Mouse (Mus musculus) embryonic facial prominence, embryonic 10.5 days (tissue): Measurements from ENCODE around the gene Clns1a. TPM values are rescaled to one million over a fixed set of nuclear protein-coding genes. Genes with fewer than 3 reads are reported as not detected.

ENCODE experiments used
- DNase-seq: peaks from one replicate; pipeline ENCODE4 v3.0.0-alpha.2; 2017; ENCODE audit warnings: low spot score
- H3K27ac ChIP-seq: fragments of 300-500 bp; sonication (generic); replicated peaks from 2 replicates; pipeline ENCODE4 v1.5.1; 2016; ENCODE audit warnings: mild to moderate bottlenecking
- H3K27me3 ChIP-seq: fragments of 300-500 bp; sonication (generic); replicated peaks from 2 replicates; pipeline ENCODE4 v1.6.1; 2016; ENCODE audit warnings: low read depth, mild to moderate bottlenecking; ENCODE audit not compliant: poor library complexity, severe bottlenecking
- H3K36me3 ChIP-seq: fragments of 300-500 bp; sonication (generic); replicated peaks from 2 replicates; pipeline ENCODE4 v1.6.1; 2016; ENCODE audit warnings: mild to moderate bottlenecking, moderate library complexity
- H3K4me1 ChIP-seq: fragments of 300-500 bp; sonication (generic); 2 replicates; pipeline ENCODE4 v1.6.1; 2016
- H3K4me3 ChIP-seq: fragments of 300-500 bp; sonication (generic); 2 replicates; pipeline ENCODE4 v1.5.1; 2016; ENCODE audit warnings: mild to moderate bottlenecking, moderate library complexity
- H3K9me3 ChIP-seq: fragments of 300-500 bp; sonication (generic); 2 replicates; pipeline ENCODE4 v1.6.1; 2016; ENCODE audit warnings: mild to moderate bottlenecking
- WGBS: fragments of 180-500 bp; shearing (Covaris S2); methylation state at CpG from one replicate; pipeline ENCODE4 v1.1.7; 2016; 5-methylcytosine and 5-hydroxymethylcytosine counted together
- polyA plus RNA-seq: library from polyadenylated mRNA; unstranded; fragments of >200 nt; fragmentation: Nextera tagmentation; extraction: Ambion mirVana; gene quantifications from 2 replicates; pipeline ENCODE4 v1.2.1, GENCODE M21; 2016

Gene Clns1a
- polyA plus RNA-seq, 1 experiment from 2014 or later = 296 TPM

DNA sequence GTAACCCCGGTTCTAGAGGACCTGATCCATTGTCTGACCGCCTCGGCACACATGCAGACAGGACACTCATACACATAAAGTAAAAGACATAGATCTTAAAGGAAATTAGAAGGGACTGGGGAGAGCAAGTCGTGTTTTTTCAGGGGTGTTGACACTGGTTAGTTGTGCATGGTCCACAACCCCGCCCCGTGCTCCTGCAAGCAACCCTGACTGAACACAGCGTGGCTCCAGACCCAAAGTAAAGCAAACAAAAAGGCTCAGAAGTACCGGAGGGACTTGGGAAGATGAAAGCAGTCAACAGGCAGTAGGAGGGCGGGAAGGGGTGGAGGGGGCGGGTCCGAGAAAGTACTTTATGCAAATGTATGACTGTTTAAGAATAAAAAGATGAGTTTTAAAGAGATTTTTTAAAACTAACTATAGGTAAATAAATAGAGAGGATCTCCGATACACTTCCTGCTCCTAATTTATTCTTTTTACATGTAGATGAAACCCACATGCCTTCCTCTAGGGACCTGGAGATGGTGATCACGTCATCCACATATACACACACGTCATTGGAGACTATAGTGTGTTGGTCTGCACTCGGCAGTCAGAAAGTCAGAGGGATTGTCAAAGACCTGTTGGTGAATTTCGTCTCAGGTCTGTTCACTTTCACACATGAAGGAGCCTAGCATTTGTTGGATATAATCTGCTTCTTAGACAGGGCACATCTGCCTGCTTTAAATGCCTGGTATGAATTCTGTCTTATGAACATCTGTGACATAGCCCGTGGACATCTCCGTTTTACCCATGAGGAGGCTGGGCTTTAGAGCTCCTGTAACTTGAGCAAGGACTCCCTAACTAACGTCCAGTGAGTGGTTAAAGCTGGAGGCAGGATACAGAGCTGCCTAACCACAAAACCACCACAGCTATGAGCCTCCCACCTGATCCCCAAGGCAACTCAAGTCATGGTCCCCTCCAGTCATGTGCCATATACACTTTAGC is 53.1 kb downstream of the Clns1a start:
- H3K4me3 ChIP-seq = 0 out of 2 replicates have a peak overlapping the region, but pooled peaks have one; percentile 20
- no peak for DNase-seq
- H3K36me3 ChIP-seq = no peaks in the 10 kb centered on the region
- H3K27me3 ChIP-seq = no peaks in the 10 kb centered on the region
- WGBS = 38% methylated on average over 19 of the region's 19 CpGs
- H3K27ac ChIP-seq = peak overlapping the region; percentile 65
- H3K9me3 ChIP-seq = no peaks in the 10 kb centered on the region
- H3K4me1 ChIP-seq = peaks cover 24% of the 10 kb centered on the region

DNA sequence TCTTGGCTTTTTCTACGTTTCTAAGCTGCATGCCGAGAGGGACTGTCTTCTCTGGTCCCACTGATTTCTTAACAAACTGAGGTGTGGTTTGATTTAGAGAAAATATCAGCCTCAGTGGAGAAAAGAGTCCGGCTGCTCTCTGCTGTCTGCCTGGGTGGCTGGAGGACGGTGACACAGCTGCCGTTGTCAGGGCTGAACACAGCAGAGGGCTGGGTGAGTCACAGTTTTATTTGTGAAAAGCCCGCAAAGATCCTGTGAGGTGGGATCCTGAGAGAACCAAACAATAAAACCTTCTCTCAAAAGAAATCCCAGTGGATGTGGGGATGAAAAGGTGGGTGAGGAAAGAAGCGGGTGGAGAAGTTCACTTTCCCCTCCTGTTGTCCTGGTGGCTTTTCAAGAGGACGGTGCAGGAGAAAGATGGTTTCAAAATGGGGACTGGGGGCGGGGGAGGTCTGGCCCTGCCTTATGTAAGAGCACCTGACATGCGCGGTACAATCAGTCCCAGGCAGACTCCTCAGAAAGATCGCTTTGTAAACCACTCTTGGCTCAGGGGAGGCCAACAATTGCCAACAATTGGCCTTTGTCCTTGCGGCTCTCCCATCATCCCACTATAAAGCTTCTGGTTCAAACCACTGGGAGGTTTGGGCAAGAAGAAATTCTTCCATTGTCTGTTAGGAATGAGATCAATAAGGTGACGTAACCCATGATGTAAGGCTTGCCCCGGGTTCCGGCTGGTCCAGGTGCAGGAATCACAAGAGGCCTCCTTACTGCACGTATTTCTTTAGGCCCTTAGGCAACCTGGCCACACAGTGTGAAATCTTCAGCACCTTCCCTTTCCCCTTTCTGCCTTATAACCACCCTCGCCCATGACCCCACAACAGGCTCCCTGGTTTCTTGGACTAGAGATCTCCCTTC is 60.8 kb downstream of the Clns1a start:
- Histone ChIP-seq H3K27ac (peak overlapping the region; percentile 65), H3K36me3 (no peaks in the 10 kb centered on the region), H3K27me3 (no peaks in the 10 kb centered on the region), H3K4me3 (0 out of 2 replicates have a peak overlapping the region, but pooled peaks have one; percentile 14), H3K9me3 (no peaks in the 10 kb centered on the region), H3K4me1 (peaks cover 14% of the 10 kb centered on the region)
- WGBS = 36% methylated on average over 18 of the region's 18 CpGs
- peak; percentile 35 for DNase-seq

DNA sequence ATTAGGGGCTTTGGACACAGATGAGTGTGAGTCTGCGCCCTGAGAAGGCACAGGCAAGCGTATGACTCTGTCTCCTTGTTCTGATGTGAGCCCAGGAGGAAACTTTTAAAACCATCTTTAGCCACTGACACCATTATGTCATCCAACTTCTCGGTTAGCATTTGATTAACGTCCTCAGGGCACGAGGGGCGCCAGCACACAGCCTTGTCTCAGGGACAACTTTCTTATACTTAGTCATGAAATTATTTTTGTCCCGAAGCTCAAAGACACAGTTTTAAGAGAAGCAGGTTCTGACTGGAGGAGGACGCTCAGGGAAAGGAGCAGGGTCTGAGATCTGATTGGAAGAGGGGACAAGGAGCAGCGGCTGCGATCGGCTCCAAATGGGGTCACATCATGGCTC is 68.2 kb downstream of the Clns1a start:
- no peaks in the 10 kb centered on the region for H3K36me3 ChIP-seq
- no peaks in the 10 kb centered on the region for H3K27me3 ChIP-seq
- H3K9me3 ChIP-seq = no peaks in the 10 kb centered on the region
- 80% methylated on average over 11 of the region's 11 CpGs for WGBS
- no peak overlapping the region for H3K4me3 ChIP-seq
- no peak overlapping the region for H3K27ac ChIP-seq
- DNase-seq = no peak
- 0 out of 2 replicates have a peak, but pooled peaks cover 2% of the 10 kb centered on the region for H3K4me1 ChIP-seq

DNA sequence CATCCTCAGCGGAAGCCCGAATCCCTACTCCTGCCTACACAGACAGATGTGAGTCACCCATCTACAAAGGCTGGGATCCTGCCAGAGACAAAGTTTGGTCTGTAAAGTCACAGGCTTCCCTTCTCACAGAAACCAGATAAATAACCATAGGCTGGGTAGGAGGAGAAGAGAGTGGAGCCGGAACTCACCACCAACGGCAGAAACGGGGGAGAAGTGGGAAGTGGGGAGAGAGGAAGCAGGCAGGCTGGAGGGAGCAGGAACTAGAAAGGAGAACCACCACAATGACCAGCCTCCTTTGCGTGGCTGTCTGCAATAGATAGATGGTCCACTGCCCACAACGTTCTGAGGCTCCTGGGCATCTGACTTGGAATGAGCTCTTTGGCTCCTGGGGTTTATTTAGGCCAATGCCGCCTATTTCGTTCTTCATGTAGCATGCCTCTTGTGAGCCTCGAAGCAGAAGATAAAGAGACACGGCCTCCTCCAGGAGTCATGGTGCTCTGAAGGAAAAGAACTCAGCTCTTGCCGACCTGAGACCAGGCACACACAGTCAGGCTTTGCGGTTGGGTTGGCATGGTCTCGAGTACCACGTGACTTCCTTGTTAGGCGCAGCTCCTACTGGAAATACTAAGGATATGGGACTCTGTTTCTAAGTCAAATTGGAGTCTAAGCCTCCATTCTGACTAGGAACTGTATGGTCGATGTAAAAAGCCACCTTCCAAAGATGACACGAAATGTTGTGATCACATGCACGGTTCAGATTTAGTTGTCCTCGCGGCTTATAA is 68.9 kb downstream of the Clns1a start:
- no peak overlapping the region for H3K4me3 ChIP-seq
- WGBS = 91% methylated on average over 21 of the region's 21 CpGs
- H3K27me3 ChIP-seq = no peaks in the 10 kb centered on the region
- H3K27ac ChIP-seq = no peak overlapping the region
- no peak for DNase-seq
- no peaks in the 10 kb centered on the region for H3K36me3 ChIP-seq
- no peaks in the 10 kb centered on the region for H3K9me3 ChIP-seq
- H3K4me1 ChIP-seq = 0 out of 2 replicates have a peak, but pooled peaks cover 2% of the 10 kb centered on the region

DNA sequence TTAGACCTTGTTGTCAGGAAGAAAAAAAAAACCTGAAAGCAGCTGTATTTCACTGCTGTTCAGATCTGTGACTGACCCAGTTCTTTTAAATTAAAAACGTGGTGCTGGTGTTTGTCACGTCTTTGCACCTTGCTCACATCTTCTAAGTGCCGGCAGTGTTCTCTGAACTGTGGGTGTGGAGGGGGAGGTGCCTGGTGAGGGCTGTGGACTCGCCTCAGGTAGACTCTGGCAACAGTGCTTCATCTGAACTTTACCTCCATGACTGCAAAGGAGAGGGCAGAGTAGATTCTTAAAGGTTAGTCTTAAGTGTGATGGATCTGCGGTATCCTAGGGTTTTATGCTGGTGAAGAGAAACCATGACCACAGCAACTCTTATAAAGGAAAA is 69.5 kb downstream of the Clns1a start:
- DNase-seq = no peak
- Histone ChIP-seq H3K4me3 (no peak overlapping the region), H3K4me1 (0 out of 2 replicates have a peak, but pooled peaks cover 2% of the 10 kb centered on the region), H3K9me3 (no peaks in the 10 kb centered on the region), H3K27me3 (no peaks in the 10 kb centered on the region), H3K36me3 (no peaks in the 10 kb centered on the region), H3K27ac (no peak overlapping the region)
- 84% methylated on average over 5 of the region's 5 CpGs for WGBS

DNA sequence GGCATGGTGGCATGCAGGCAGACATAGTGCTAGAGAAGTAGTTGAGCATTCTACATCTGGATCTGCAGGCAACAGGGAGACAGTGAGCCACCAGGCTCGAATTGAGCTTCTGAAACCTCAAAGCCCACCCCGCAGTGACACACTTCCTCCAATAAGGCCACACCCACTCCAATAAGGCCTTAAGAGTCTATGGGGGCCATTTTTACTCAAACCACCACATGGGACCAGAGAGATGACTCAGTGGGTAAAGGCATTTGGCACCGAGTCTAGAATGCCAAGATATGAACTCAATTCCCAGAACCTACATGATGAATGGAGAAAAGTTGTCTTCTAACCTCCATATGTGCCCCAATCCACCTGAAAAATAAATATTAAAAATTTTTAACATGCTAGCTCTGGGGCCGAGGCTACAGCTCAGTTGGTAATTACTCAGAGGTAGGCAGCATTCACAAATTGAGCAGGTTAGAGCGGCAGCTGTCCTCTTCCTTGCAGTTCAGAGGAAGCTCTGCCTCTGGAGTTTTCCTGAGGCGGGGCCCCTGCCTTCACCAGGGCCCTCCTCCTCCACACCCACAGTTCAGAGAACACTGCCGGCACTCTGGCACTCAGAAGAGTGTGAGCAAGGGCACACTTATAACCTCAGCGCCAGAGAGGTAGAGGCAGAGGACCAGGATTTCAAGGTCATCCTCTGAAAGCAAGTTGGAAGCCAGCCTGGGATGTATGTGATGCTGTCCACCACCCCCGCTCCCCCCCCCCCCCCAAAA is 70.2 kb downstream of the Clns1a start:
- WGBS = 78% methylated on average over 9 of the region's 9 CpGs
- Histone ChIP-seq H3K9me3 (no peaks in the 10 kb centered on the region), H3K4me3 (no peak overlapping the region), H3K4me1 (0 out of 2 replicates have a peak, but pooled peaks cover 2% of the 10 kb centered on the region), H3K27ac (no peak overlapping the region), H3K36me3 (no peaks in the 10 kb centered on the region), H3K27me3 (no peaks in the 10 kb centered on the region)
- no peak for DNase-seq

DNA sequence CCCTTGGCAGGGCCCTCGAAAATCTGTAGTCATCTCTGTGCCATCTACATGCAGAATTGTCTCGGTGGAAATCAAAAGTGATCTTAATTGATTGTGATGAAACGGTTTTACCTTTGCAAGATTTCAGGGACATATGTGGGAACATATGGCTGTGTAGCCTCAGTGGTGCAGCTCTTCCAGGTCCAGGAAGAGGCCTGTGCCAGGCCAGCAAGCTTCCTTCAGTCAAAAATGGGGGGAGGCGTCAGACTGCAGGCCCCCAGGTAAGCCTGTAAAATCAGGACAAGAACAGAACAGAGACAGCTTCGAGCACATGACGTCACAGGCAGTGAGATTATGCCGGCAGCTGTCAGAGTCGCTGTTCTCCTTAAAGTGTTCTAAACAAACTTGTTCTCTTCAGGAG is 71.4 kb downstream of the Clns1a start:
- Histone ChIP-seq H3K9me3 (no peaks in the 10 kb centered on the region), H3K27ac (no peak overlapping the region)
- WGBS = 85% methylated on average over 8 of the region's 8 CpGs

DNA sequence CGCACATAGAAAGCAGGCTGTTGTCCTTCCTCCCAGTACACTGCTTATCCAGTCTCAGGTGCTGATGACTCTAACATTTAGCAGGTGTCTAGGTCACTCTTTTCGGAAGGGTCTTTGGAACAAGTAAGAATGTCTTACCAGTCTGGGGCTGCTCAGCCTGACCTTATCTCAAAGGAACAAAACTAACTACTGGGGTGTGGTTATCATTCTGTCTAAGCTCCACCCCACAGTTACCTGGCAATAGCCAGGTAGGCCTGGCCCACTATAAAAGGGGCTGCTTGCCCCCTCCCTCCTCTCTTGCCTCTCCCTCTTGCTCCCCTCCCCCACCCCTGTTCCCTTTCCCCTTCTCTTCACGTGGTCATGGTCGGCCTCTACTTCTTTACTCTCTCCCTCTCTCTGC is 72.6 kb downstream of the Clns1a start:
- no peak overlapping the region for H3K4me3 ChIP-seq
- WGBS = 79% methylated on average over 4 of the region's 4 CpGs
- H3K36me3 ChIP-seq = no peaks in the 10 kb centered on the region
- H3K4me1 ChIP-seq = no peaks in the 10 kb centered on the region
- H3K27ac ChIP-seq = no peak overlapping the region
- no peaks in the 10 kb centered on the region for H3K27me3 ChIP-seq
- DNase-seq = no peak
- no peaks in the 10 kb centered on the region for H3K9me3 ChIP-seq

More for the DNA sequence above, 71.4 kb downstream of the Clns1a start:
- no peak overlapping the region for H3K4me3 ChIP-seq
- no peaks in the 10 kb centered on the region for H3K27me3 ChIP-seq
- H3K4me1 ChIP-seq = no peaks in the 10 kb centered on the region
- no peak for DNase-seq
- no peaks in the 10 kb centered on the region for H3K36me3 ChIP-seq

Other genes starting within 250 kb of the Clns1a start
- gene Kctd14, start 245.3 kb upstream of the Clns1a start, polyA plus RNA-seq = 0.45 and 0.95 TPM in 2 replicates
- gene Ints4, start 215.7 kb upstream of the Clns1a start, polyA plus RNA-seq = 67.9 and 68.3 TPM in 2 replicates
- gene Aamdc, start 117.1 kb upstream of the Clns1a start, polyA plus RNA-seq = 35.9 and 38.0 TPM in 2 replicates
- gene Rsf1, start 116.7 kb upstream of the Clns1a start, polyA plus RNA-seq = 26.2 and 27.0 TPM in 2 replicates
- gene Aqp11, start 41.7 kb downstream of the Clns1a start, polyA plus RNA-seq = 3.2 and 4.0 TPM in 2 replicates
- gene Pak1, start 91.9 kb downstream of the Clns1a start, polyA plus RNA-seq = 43.6 and 44.2 TPM in 2 replicates
- 0.05 TPM in 1 of 2 replicates, not detected in the other for gene Gdpd4, start 223.3 kb downstream of the Clns1a start, polyA plus RNA-seq